Mouse (Mus musculus) midbrain, embryonic 10.5 days (tissue): ENCODE data around the gene Fth1. TPM values are rescaled to one million over a fixed set of nuclear protein-coding genes. Genes with fewer than 3 reads are reported as not detected.
A peak's percentile ranks its signal among the peaks of the same experiment; 100 is the strongest.

Experiments
- DNase-seq: peaks from one replicate; pipeline ENCODE4 v3.0.0-alpha.2; 2017; ENCODE audit warnings: low spot score
- H3K27ac ChIP-seq: fragments of 300-500 bp; sonication (generic); replicated peaks from 2 replicates; pipeline ENCODE4 v1.5.1; 2016; ENCODE audit warnings: mild to moderate bottlenecking
- H3K27me3 ChIP-seq: fragments of 300-500 bp; sonication (generic); 2 replicates; pipeline ENCODE4 v1.6.1; 2016; ENCODE audit warnings: low read depth, mild to moderate bottlenecking; ENCODE audit not compliant: poor library complexity, severe bottlenecking
- H3K36me3 ChIP-seq: fragments of 300-500 bp; sonication (generic); 2 replicates; pipeline ENCODE4 v1.6.1; 2016; ENCODE audit warnings: mild to moderate bottlenecking, moderate library complexity
- H3K4me1 ChIP-seq: fragments of 300-500 bp; sonication (generic); 2 replicates; pipeline ENCODE4 v1.6.1; 2016
- H3K4me3 ChIP-seq: fragments of 300-500 bp; sonication (generic); 2 replicates; pipeline ENCODE4 v1.5.1; 2016; ENCODE audit warnings: mild to moderate bottlenecking, moderate library complexity
- H3K9me3 ChIP-seq: fragments of 300-500 bp; sonication (generic); replicated peaks from 2 replicates; pipeline ENCODE4 v1.6.1; 2016; ENCODE audit warnings: mild to moderate bottlenecking
- WGBS: fragments of 180-500 bp; shearing (Covaris S2); methylation state at CpG from one replicate; pipeline ENCODE4 v1.1.7; 2016; 5-methylcytosine and 5-hydroxymethylcytosine counted together
- polyA plus RNA-seq: library from polyadenylated mRNA; unstranded; fragments of >200 nt; fragmentation: Nextera tagmentation; extraction: Ambion mirVana; gene quantifications from 2 replicates; pipeline ENCODE4 v1.2.1, GENCODE M21; 2016

Fth1 gene
- polyA plus RNA-seq, 1 experiment from 2014 or later = 1,398 TPM

GRCm38 (mm10) chr19:10011408-10011807 is 31.0 kb downstream of the Fth1 start:
- Histone ChIP-seq H3K27me3 (peaks cover 3% of the 10 kb centered on the region), H3K4me1 (peaks cover 12% of the 10 kb centered on the region), H3K4me3 (no peak overlapping the region), H3K36me3 (no peaks in the 10 kb centered on the region), H3K27ac (no peak overlapping the region), H3K9me3 (no peaks in the 10 kb centered on the region)
- WGBS = 84% methylated on average over 1 of the region's 1 CpGs
- DNase-seq = no peak

DNA sequence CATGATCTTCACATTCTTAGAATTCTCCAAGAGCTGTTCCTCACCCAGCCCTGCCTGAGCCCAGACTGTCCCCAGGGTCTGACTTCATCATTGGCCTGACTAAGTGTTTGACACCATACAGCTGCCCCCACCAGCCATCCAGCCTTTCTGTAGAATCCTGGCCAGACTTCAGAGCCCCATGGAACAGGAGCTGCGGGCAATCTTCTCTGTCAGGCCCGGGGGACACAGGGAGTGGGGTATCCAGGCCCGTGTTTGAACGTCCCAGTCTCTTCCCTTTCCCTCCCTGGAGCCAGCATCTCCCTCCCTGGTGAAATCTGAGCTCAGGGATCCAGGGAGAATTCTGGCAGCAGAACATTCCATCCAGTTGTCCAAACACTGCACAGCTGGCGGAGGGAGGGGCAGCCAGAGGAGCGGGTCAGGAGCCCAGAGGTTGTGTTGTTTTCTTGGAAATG is 32.5 kb downstream of the Fth1 start:
- peaks cover 19% of the 10 kb centered on the region for H3K4me1 ChIP-seq
- WGBS = 51% methylated on average over 6 of the region's 6 CpGs
- peak; percentile 55 for DNase-seq
- peak overlapping the region; percentile 24 for H3K27ac ChIP-seq
- H3K36me3 ChIP-seq = no peaks in the 10 kb centered on the region
- H3K27me3 ChIP-seq = peaks cover 15% of the 10 kb centered on the region
- no peaks in the 10 kb centered on the region for H3K9me3 ChIP-seq
- H3K4me3 ChIP-seq = no peak overlapping the region

GRCm38 (mm10) chr19:10013348-10013747 is 33.0 kb downstream of the Fth1 start:
- WGBS = 64% methylated on average over 3 of the region's 3 CpGs
- H3K36me3 ChIP-seq = no peaks in the 10 kb centered on the region
- H3K27me3 ChIP-seq = peaks cover 16% of the 10 kb centered on the region
- H3K27ac ChIP-seq = peak overlapping the region; percentile 24
- no peaks in the 10 kb centered on the region for H3K9me3 ChIP-seq
- peaks cover 24% of the 10 kb centered on the region for H3K4me1 ChIP-seq
- H3K4me3 ChIP-seq = no peak overlapping the region
- peak; percentile 28 for DNase-seq

DNA sequence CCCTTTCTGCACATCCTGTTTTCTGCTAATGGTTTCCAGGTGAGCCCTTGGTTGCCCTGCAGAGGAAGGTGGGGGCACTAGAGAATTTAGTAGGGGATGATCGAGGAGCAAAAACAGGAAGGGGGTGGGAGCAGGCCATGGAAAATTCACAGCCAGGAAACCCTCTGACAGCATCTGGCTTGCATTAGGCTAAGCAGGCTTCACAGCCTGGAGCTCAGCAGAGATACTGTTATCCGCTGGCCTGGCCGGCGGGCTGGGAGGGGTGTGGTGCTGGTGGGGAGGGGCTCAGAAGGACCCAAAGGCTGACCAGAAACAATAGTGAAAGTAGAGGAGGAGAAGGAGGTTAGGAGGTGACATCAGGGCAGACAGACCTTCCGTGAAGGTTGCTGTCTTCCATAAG is 33.5 kb downstream of the Fth1 start:
- H3K27me3 ChIP-seq = peaks cover 22% of the 10 kb centered on the region
- DNase-seq = peak; percentile 56
- H3K9me3 ChIP-seq = no peaks in the 10 kb centered on the region
- no peak overlapping the region for H3K4me3 ChIP-seq
- WGBS = 65% methylated on average over 5 of the region's 5 CpGs
- H3K4me1 ChIP-seq = peaks cover 29% of the 10 kb centered on the region
- no peaks in the 10 kb centered on the region for H3K36me3 ChIP-seq
- peak overlapping the region; percentile 24; the same call in 1 of the 2 replicates for H3K27ac ChIP-seq

- peak overlapping the region; percentile 26 for H3K4me3 ChIP-seq
- DNase-seq = no peak
- WGBS = 82% methylated on average over 13 of the region's 13 CpGs
- H3K36me3 ChIP-seq = no peaks in the 10 kb centered on the region
- H3K27ac ChIP-seq = peak overlapping the region; percentile 72
- peaks cover 38% of the 10 kb centered on the region for H3K4me1 ChIP-seq
- H3K9me3 ChIP-seq = no peaks in the 10 kb centered on the region
- peaks cover 31% of the 10 kb centered on the region for H3K27me3 ChIP-seq
These were observed 34.4 kb downstream of the Fth1 start for GRCm38 (mm10) chr19:10014824-10015223.

DNA sequence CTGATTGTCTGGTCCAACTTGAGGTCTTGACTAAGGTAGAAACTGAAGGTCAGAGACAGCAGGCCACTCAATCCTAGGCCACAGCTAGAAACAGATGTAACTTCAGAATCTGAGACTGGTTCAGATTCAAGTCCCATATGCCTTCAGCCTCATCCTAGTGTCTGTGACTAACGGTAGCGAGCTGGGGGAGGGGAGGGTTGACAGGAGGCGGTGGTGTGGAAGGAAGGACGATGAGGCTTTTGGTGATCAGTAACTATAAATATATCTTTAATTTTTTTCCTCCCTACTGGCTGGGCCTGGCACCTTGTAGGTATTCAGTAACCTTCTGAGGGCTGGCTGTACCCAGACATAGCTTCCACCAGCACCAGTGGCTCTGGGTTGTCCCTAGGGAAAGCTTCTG is 35.0 kb downstream of the Fth1 start:
- Histone ChIP-seq H3K27ac (peak overlapping the region; percentile 72), H3K36me3 (no peaks in the 10 kb centered on the region), H3K27me3 (peaks cover 34% of the 10 kb centered on the region), H3K4me3 (peak overlapping the region; percentile 26), H3K9me3 (no peaks in the 10 kb centered on the region), H3K4me1 (peaks cover 38% of the 10 kb centered on the region)
- no peak for DNase-seq
- WGBS = 77% methylated on average over 4 of the region's 4 CpGs

DNA sequence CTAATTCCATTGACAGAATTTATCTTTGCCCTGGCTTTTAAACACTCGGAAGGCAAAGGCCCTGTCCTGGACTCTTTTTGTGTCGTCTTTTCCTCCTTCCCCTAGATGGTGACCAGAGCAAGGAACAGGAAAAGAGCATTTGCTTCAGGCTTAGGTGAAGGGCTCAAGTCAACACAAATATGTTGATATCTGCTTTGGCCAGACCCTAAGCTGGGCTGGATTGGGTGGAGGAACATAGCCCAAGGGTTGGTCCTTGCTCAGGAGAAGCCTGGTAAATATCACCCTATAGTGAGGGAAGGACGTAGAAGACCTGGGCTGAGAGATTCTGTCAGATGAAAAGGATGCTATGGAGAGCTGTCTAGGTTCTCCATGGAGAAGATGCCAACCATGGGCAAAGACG is 35.8 kb downstream of the Fth1 start:
- Histone ChIP-seq H3K9me3 (no peaks in the 10 kb centered on the region), H3K27me3 (peaks cover 40% of the 10 kb centered on the region), H3K4me1 (peaks cover 38% of the 10 kb centered on the region), H3K36me3 (no peaks in the 10 kb centered on the region), H3K27ac (no peak overlapping the region), H3K4me3 (no peak overlapping the region)
- WGBS = 85% methylated on average over 4 of the region's 4 CpGs
- no peak for DNase-seq

GRCm38 (mm10) chr19:10017637-10018526 is 37.5 kb downstream of the Fth1 start:
- H3K27me3 ChIP-seq = peaks cover 41% of the 10 kb centered on the region
- H3K4me1 ChIP-seq = peaks cover 49% of the 10 kb centered on the region
- no peaks in the 10 kb centered on the region for H3K36me3 ChIP-seq
- peak overlapping the region; percentile 60 for H3K4me3 ChIP-seq
- 4% methylated on average over 44 of the region's 44 CpGs for WGBS
- peak overlapping the region; percentile 84 for H3K27ac ChIP-seq
- peak; percentile 92 for DNase-seq
- H3K9me3 ChIP-seq = 0 out of 2 replicates have a peak, but pooled peaks cover 3% of the 10 kb centered on the region

- H3K27ac ChIP-seq = peak overlapping the region; percentile 84
- peaks cover 49% of the 10 kb centered on the region for H3K4me1 ChIP-seq
- no peak for DNase-seq
These were observed 38.1 kb downstream of the Fth1 start for GRCm38 (mm10) chr19:10018527-10018818.

GRCm38 (mm10) chr19:10019214-10019760 is 38.9 kb downstream of the Fth1 start:
- no peak for DNase-seq

More at GRCm38 (mm10) chr19:10018527-10018818, 38.1 kb downstream of the Fth1 start:
- Histone ChIP-seq H3K27me3 (peaks cover 41% of the 10 kb centered on the region), H3K36me3 (no peaks in the 10 kb centered on the region), H3K9me3 (0 out of 2 replicates have a peak, but pooled peaks cover 3% of the 10 kb centered on the region), H3K4me3 (peak overlapping the region; percentile 60)
- WGBS = 6% methylated on average over 3 of the region's 3 CpGs

DNA sequence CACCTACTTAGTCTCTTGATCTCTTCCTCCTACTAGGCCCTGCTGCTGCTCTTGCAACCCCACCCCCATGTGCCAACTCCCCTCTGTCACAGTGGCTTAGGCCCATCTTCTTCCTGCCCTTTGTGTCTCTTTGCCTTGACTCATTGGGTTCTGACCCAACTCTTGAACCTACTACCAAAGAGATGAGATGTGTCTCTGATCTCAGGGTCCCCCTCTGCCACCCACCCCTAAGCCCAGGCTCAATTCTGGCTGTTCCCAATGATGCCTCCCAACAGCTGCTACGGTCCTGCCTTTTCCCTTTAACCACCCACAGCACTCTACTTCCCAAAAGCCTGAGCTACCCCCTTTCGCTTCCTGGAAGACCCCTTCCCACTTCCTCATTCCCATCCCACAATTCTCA is 41.6 kb downstream of the Fth1 start:
- WGBS = 85% methylated on average over 2 of the region's 2 CpGs
- Histone ChIP-seq H3K36me3 (no peaks in the 10 kb centered on the region), H3K9me3 (0 out of 2 replicates have a peak, but pooled peaks cover 3% of the 10 kb centered on the region), H3K27ac (no peak overlapping the region), H3K4me3 (no peak overlapping the region), H3K4me1 (peaks cover 56% of the 10 kb centered on the region), H3K27me3 (peaks cover 33% of the 10 kb centered on the region)
- no peak for DNase-seq

More at GRCm38 (mm10) chr19:10019214-10019760, 38.9 kb downstream of the Fth1 start:
- 0 out of 2 replicates have a peak, but pooled peaks cover 3% of the 10 kb centered on the region for H3K9me3 ChIP-seq
- peak overlapping the region; percentile 60 for H3K4me3 ChIP-seq
- peaks cover 49% of the 10 kb centered on the region for H3K4me1 ChIP-seq
- H3K36me3 ChIP-seq = no peaks in the 10 kb centered on the region
- 0 out of 2 replicates have a peak overlapping the region, but pooled peaks have one; percentile 84 for H3K27ac ChIP-seq
- H3K27me3 ChIP-seq = peaks cover 41% of the 10 kb centered on the region
- 72% methylated on average over 4 of the region's 4 CpGs for WGBS

DNA sequence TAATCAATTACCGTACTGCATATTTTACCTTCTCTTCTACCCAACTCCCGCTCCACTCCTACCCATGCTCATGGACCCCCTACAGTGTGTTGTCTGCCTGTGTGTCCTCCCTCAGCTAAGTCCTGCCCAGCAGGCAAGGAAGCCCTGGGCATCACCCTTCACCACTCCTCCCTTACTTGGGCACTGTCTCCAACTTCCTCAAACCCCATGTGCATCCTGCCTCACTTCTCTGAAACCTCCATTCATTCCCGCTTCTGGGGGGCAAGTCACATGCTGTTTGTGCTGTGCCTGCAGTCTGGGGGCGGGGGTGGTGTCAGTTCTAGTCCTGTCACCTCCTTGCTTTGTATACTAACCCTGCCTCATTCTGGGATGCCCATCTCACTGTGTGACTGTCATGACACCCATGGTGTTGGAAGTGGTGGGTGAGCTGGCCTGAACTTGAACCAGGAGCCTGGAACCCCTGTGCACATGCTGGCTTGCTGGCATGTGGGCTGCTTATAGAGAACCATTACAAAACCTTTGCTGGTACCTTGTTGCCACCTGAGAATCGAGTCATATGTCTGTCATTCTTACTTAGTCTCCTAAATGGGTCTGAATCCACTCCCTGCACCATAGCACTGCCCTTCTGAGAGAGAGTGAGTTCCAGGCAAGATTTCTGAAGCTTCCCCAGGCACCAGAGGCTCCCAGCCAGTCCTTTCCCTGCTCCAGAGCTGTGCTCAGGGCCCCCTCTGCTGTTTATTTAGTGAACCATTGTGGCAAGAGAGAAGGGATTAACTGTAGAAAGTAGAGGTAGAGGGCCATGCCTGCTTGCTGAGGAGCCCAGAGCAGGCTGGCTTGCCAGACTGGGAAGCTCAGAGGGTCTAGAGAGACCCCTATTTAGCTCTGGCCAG is 42.3 kb downstream of the Fth1 start:
- Histone ChIP-seq H3K4me3 (no peak overlapping the region), H3K27ac (peak overlapping the region; percentile 57), H3K9me3 (0 out of 2 replicates have a peak, but pooled peaks cover 3% of the 10 kb centered on the region), H3K4me1 (peaks cover 51% of the 10 kb centered on the region), H3K36me3 (no peaks in the 10 kb centered on the region), H3K27me3 (peaks cover 26% of the 10 kb centered on the region)
- WGBS = 64% methylated on average over 5 of the region's 5 CpGs
- peak; percentile 45 for DNase-seq
